14 mouse cellular contexts compared by ENCODE assay signal in genomic region chr11:52832311-52832675, GRCm38 (mm10).
"Had no signal": no experiment of that assay in that cellular context is flagged by ENCODE, and none has a peak within 500 bp of the region (broad histone marks: within the 10 kb centered on the region; RNA-seq: fewer than 3 reads in every experiment).

No protein-coding gene starts in this region.

- DNase-seq: gastrocnemius, adult 2 months; gastrocnemius, postnatal 10 days; gastrocnemius, postnatal 25 days; heart, adult 2 months; heart, postnatal 14 days; heart, postnatal 4 days; kidney, adult 18-20 months; kidney, adult 8-10 months; kidney, postnatal 10 days; kidney, postnatal 25 days; kidney, postnatal 4 days; layer of hippocampus, adult 9-11 months; layer of hippocampus, postnatal 36 days; left cerebral cortex, postnatal 4 days had no signal
